Mouse (Mus musculus): ENCODE data around the gene Vapb. TPM values are rescaled to one million over a fixed set of nuclear protein-coding genes. Genes with fewer than 3 reads are reported as not detected.

Gene Vapb
- total RNA-seq, 2 experiments from 2014 or later, result 5.9 to 19.5 TPM

GRCm38 (mm10) chr2:173784884-173785283 lies 47.6 kb downstream of the Vapb start:
- ATAC-seq (replicated peaks; ENCODE audit: low FRiP score, poor library complexity, severe bottlenecking), result no peak

GRCm38 (mm10) chr2:173789945-173790804 lies 52.9 kb downstream of the Vapb start:
- ATAC-seq (replicated peaks; ENCODE audit: low FRiP score, poor library complexity, severe bottlenecking), result no peak

- ATAC-seq (replicated peaks; ENCODE audit: low FRiP score, poor library complexity, severe bottlenecking), result no peak
Measured at GRCm38 (mm10) chr2:173791904-173792757, 54.8 kb downstream of the Vapb start.

GRCm38 (mm10) chr2:173794018-173794417 lies 56.7 kb downstream of the Vapb start:
- ATAC-seq (replicated peaks; ENCODE audit: low FRiP score, poor library complexity, severe bottlenecking), result no peak

GRCm38 (mm10) chr2:173794531-173795510 lies 57.5 kb downstream of the Vapb start:
- no peak for ATAC-seq (replicated peaks; ENCODE audit: low FRiP score, poor library complexity, severe bottlenecking)

GRCm38 (mm10) chr2:173795801-173796673 lies 58.7 kb downstream of the Vapb start:
- ATAC-seq (replicated peaks; ENCODE audit: low FRiP score, poor library complexity, severe bottlenecking), result no peak

GRCm38 (mm10) chr2:173796674-173796963 lies 59.3 kb downstream of the Vapb start:
- no peak for ATAC-seq (replicated peaks; ENCODE audit: low FRiP score, poor library complexity, severe bottlenecking)

GRCm38 (mm10) chr2:173799513-173799912 lies 62.2 kb downstream of the Vapb start:
- no peak for ATAC-seq (replicated peaks; ENCODE audit: low FRiP score, poor library complexity, severe bottlenecking)

- ATAC-seq (replicated peaks; ENCODE audit: low FRiP score, poor library complexity, severe bottlenecking), result no peak
Measured at GRCm38 (mm10) chr2:173800566-173800965, 63.3 kb downstream of the Vapb start.

GRCm38 (mm10) chr2:173801405-173801876 lies 64.1 kb downstream of the Vapb start:
- no peak for ATAC-seq (replicated peaks; ENCODE audit: low FRiP score, poor library complexity, severe bottlenecking)

GRCm38 (mm10) chr2:173802176-173802575 lies 64.9 kb downstream of the Vapb start:
- ATAC-seq (replicated peaks; ENCODE audit: low FRiP score, poor library complexity, severe bottlenecking), result no peak

GRCm38 (mm10) chr2:173802956-173803355 lies 65.6 kb downstream of the Vapb start:
- no peak for ATAC-seq (replicated peaks; ENCODE audit: low FRiP score, poor library complexity, severe bottlenecking)

GRCm38 (mm10) chr2:173803827-173804226 lies 66.5 kb downstream of the Vapb start:
- no peak for ATAC-seq (replicated peaks; ENCODE audit: low FRiP score, poor library complexity, severe bottlenecking)

- ATAC-seq (replicated peaks; ENCODE audit: low FRiP score, poor library complexity, severe bottlenecking), result no peak
Measured at GRCm38 (mm10) chr2:173806621-173807020, 69.3 kb downstream of the Vapb start.

- ATAC-seq (replicated peaks; ENCODE audit: low FRiP score, poor library complexity, severe bottlenecking), result no peak
Measured at GRCm38 (mm10) chr2:173808942-173809341, 71.6 kb downstream of the Vapb start.

- ATAC-seq (replicated peaks; ENCODE audit: low FRiP score, poor library complexity, severe bottlenecking), result no peak
Measured at GRCm38 (mm10) chr2:173810036-173810850, 72.9 kb downstream of the Vapb start.

- ATAC-seq (replicated peaks; ENCODE audit: low FRiP score, poor library complexity, severe bottlenecking), result no peak
Measured at GRCm38 (mm10) chr2:173810851-173811130, 73.5 kb downstream of the Vapb start.

- ATAC-seq (replicated peaks; ENCODE audit: low FRiP score, poor library complexity, severe bottlenecking), result no peak
Measured at GRCm38 (mm10) chr2:173811850-173812249, 74.5 kb downstream of the Vapb start.

Data from erythroid progenitor cell, adult 5-6 weeks (primary cell).